Mouse (Mus musculus): ENCODE data around the gene Nyx.

DNA sequence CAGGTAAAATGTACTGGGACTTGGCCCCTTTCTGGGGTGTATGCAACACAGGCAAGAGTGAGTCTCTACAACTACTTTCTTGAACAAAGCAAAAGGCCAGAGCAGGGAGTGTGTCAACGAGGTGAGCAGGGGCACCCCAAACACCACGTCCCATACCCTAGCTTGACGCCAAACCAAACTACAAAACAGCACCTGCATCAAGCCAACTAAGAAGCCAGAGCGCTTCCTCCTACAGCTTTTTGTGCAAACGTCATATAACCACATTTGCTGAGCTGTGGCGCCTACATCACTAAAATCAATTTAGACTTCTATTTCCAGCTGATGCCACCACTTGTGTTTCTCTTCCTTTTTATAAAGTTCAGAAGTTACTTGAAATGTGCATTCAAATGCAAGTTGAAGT, 50.5 kb downstream of the Nyx start:
- TF ChIP-seq POLR2A (IDR thresholded peaks at IDR 0.05; ENCODE audit: insufficient read length, low read depth): no peak
- TF ChIP-seq TCF12 (IDR thresholded peaks at IDR 0.05; ENCODE audit: insufficient read depth, poor library complexity, severe bottlenecking): no peak
- no peak for TF ChIP-seq MAX (IDR thresholded peaks at IDR 0.05; ENCODE audit: low read depth)
- no peak for TF ChIP-seq TCF3 (IDR thresholded peaks at IDR 0.05; ENCODE audit: insufficient read length, low read depth)
- no peak for TF ChIP-seq E2F4 (IDR thresholded peaks at IDR 0.05; ENCODE audit: insufficient read depth)
- TF ChIP-seq REST (IDR thresholded peaks at IDR 0.05; ENCODE audit: insufficient read depth, insufficient read length): no peak
- TF ChIP-seq USF1 (IDR thresholded peaks at IDR 0.05; ENCODE audit: low read depth): no peak
- no peak for TF ChIP-seq MYOD1 (IDR thresholded peaks at IDR 0.05; ENCODE audit: control insufficient read depth in 1 of 3, insufficient read length in 2 of 3, low read depth in 2 of 3)
- TF ChIP-seq MYOG (IDR thresholded peaks at IDR 0.05; ENCODE audit: control insufficient read depth in 1 of 3, insufficient read depth in 1 of 3, insufficient read length in 2 of 3, low read depth in 2 of 3): no peak

Data from myocyte (in vitro differentiated cells).